Mouse (Mus musculus) testis, adult 2 months (tissue): ENCODE measurements around the gene Cblc. TPM values are rescaled to one million over a fixed set of nuclear protein-coding genes. Genes with fewer than 3 reads are reported as not detected.
"Not testable (repeated sequence)": the region's sequence is repeated elsewhere in the genome, so short reads cannot be mapped to it uniquely, and the experiment has no call there.

Source experiments
- H3K27ac ChIP-seq: fragments of 200-500 bp; 2 replicates; pipeline ENCODE4 v1.5.1; 2012; ENCODE audit warnings: low read depth, low read length; ENCODE audit not compliant: control insufficient read depth, insufficient read depth
- H3K27me3 ChIP-seq: fragments of 200-500 bp; 2 replicates; pipeline ENCODE4 v1.6.1; 2012; ENCODE audit warnings: mild to moderate bottlenecking, low read length, moderate library complexity; ENCODE audit not compliant: control insufficient read depth, insufficient read depth
- H3K36me3 ChIP-seq: fragments of 200-500 bp; 2 replicates; pipeline ENCODE4 v1.6.1; 2012; ENCODE audit warnings: mild to moderate bottlenecking, low read length; ENCODE audit not compliant: control insufficient read depth, insufficient read depth
- H3K4me1 ChIP-seq: fragments of 200-500 bp; 2 replicates; pipeline ENCODE4 v1.6.1; 2012; ENCODE audit warnings: low read length; ENCODE audit not compliant: control insufficient read depth, insufficient read depth
- H3K4me3 ChIP-seq: fragments of 200-500 bp; 2 replicates; pipeline ENCODE4 v1.5.1; 2012; ENCODE audit warnings: low read depth, mild to moderate bottlenecking, low read length, moderate library complexity, mixed read lengths; ENCODE audit not compliant: control insufficient read depth
- CTCF ChIP-seq: fragments of 200-500 bp; IDR thresholded peaks from 2 replicates; pipeline ENCODE4 v1.5.1; 2012; ENCODE audit warnings: low read depth, mild to moderate bottlenecking, inconsistent platforms, low read length, moderate library complexity; ENCODE audit not compliant: control insufficient read depth, insufficient read depth, insufficient replicate concordance
- POLR2A ChIP-seq: fragments of 200-500 bp; IDR thresholded peaks from 2 replicates; pipeline ENCODE4 v1.6.1; 2012; ENCODE audit warnings: low read depth, mild to moderate bottlenecking, inconsistent platforms, low read length, moderate library complexity; ENCODE audit not compliant: control insufficient read depth
- polyA plus RNA-seq: library from polyadenylated mRNA; depleted of rRNA; stranded (reverse); fragments of >200 nt; gene quantifications from 2 replicates; pipeline ENCODE4 v1.2.3, GENCODE M21; 2012

Gene Cblc
- polyA plus RNA-seq, 1 experiment: not detected

DNA sequence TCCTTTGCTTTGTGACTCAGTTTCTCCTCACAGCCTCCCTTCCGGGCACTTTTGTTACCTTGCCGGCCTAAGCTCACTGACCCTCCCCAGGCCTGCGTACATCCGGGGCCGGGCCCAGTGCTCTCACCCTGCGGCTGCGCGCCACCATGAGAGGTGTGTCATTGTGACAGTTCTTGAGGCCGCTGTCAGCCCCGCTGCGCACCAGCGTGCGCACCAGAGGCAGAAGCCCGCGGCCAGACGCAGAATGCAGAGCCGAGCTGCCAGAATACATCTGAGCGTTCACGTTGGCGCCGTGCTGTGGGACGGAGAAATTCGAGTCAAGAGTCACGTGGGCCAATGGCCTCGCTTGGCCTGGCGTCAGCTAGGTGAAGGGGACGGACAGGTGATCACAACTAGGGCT is 12.8 kb upstream of the Cblc start:
- TF ChIP-seq POLR2A: peak; percentile 21; the same call in 1 of the 2 replicates
- TF ChIP-seq CTCF: no peak
- H3K36me3 ChIP-seq: no peaks in the 10 kb centered on the region
- H3K27me3 ChIP-seq: no peaks in the 10 kb centered on the region
- peaks cover 30% of the 10 kb centered on the region for H3K4me1 ChIP-seq
- no peak overlapping the region for H3K27ac ChIP-seq
- H3K4me3 ChIP-seq: peak overlapping the region; percentile 84

DNA sequence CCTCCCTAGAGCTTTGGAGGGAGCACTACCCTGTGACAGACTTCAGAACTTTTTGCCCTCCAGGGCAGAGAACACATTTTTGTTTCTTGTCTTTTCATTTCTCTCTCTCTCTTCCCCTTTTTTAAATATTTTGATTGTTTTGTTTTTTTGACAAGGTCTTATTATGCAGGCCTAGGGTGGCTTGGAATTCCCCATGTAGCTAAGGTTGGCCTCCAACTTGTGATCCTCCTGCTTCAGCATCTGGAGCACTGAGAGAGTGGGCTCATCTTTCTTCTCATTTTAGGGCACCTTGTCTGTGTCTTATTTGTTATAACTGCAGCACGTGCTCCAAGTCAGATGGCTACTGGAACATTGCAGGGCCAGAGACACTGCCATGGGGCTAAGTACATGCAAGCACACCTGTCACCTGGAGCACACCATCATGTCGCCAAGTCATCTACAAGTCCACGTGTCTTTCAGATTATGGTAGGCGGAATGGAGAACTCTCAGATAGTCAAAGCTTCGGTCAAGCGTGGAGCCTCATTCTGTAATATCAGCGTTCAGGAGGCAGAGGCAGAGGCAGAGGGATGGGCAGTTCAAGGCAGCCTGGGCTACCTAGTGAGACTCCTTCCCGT is 9.9 kb upstream of the Cblc start:
- Histone ChIP-seq H3K27ac (no peak overlapping the region), H3K27me3 (no peaks in the 10 kb centered on the region), H3K4me1 (peaks cover 19% of the 10 kb centered on the region), H3K36me3 (no peaks in the 10 kb centered on the region), H3K4me3 (no peak overlapping the region)
- no peak for TF ChIP-seq CTCF
- TF ChIP-seq POLR2A: no peak

- TF ChIP-seq CTCF (peak; percentile 88), POLR2A (no peak)
- no peak overlapping the region for H3K27ac ChIP-seq
- no peak overlapping the region for H3K4me3 ChIP-seq
- no peaks in the 10 kb centered on the region for H3K36me3 ChIP-seq
- no peaks in the 10 kb centered on the region for H3K4me1 ChIP-seq
- no peaks in the 10 kb centered on the region for H3K27me3 ChIP-seq
These were observed 6.4 kb upstream of the Cblc start for GRCm38 (mm10) chr7:19802995-19803394.

GRCm38 (mm10) chr7:19800764-19801163 is 4.2 kb upstream of the Cblc start:
- no peaks in the 10 kb centered on the region for H3K36me3 ChIP-seq
- H3K27me3 ChIP-seq: no peaks in the 10 kb centered on the region; the same call in 1 of the 2 replicates
- H3K4me3 ChIP-seq: no peak overlapping the region
- peaks cover 5% of the 10 kb centered on the region for H3K4me1 ChIP-seq
- H3K27ac ChIP-seq: no peak overlapping the region
- peak; percentile 59; the same call in 1 of the 2 replicates for TF ChIP-seq CTCF
- no peak for TF ChIP-seq POLR2A

GRCm38 (mm10) chr7:19796254-19796653 is 355 bp downstream of the Cblc start:
- Histone ChIP-seq H3K27ac (no peak overlapping the region), H3K36me3 (no peaks in the 10 kb centered on the region), H3K4me1 (peaks cover 5% of the 10 kb centered on the region), H3K27me3 (no peaks in the 10 kb centered on the region; the same call in 1 of the 2 replicates), H3K4me3 (no peak overlapping the region)
- TF ChIP-seq POLR2A (no peak), CTCF (no peak)

GRCm38 (mm10) chr7:19795236-19795635 is 1.4 kb downstream of the Cblc start:
- Histone ChIP-seq H3K27me3 (no peaks in the 10 kb centered on the region; the same call in 1 of the 2 replicates), H3K27ac (no peak overlapping the region), H3K36me3 (no peaks in the 10 kb centered on the region), H3K4me3 (no peak overlapping the region), H3K4me1 (peaks cover 5% of the 10 kb centered on the region)
- TF ChIP-seq POLR2A (no peak), CTCF (no peak)

DNA sequence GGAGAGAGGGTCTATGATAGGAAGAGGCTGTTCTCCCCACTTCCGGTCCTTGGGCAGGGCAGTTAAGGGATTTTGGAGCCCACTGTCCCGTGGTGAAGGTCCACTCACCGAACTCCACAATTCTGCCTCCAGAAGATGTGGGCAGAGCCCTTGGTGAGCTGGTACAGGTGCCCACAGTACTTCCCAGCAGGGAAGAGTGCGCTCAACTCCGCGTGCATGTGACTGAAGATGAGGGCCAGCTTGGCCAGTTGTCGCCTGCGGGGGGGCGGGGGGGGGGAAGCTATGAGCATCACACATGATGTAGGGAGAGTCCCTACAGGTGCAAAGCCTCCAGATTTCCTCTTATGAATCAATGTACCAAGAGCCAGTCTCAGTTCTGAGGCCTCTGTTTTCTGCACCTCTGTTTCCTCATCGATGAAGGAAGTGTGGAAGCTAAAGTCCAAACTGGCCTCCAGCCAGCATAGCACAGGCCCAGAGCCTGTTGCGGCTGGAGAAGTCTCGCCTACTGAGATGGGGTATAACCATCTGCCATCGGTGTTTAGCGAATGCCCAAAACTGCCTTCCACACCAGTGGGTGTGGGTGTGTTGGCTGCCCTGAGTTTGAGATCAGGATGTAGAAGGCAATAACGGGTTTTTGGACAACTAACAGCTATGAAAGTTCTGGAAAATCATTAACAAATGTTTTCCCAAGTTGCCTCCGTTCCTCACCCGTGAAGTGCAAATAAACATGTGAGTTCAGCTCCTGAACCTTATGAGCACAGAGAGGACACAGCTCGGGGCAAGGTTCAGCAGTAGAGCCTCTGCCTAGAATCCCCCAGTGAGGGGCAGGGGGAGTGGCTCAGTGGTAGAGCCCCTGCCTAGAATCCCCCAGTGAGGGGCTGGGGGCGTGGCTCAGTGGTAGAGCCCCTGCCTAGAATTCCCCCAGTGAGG is 3.6 kb downstream of the Cblc start:
- Histone ChIP-seq H3K36me3 (no peaks in the 10 kb centered on the region), H3K27me3 (no peaks in the 10 kb centered on the region; the same call in 1 of the 2 replicates), H3K4me3 (no peak overlapping the region), H3K4me1 (peaks cover 8% of the 10 kb centered on the region), H3K27ac (no peak overlapping the region)
- no peak for TF ChIP-seq POLR2A
- no peak for TF ChIP-seq CTCF

GRCm38 (mm10) chr7:19791504-19791903 is 5.1 kb downstream of the Cblc start:
- H3K27ac ChIP-seq, H3K4me1 ChIP-seq, H3K27me3 ChIP-seq: not testable (repeated sequence)

More at GRCm38 (mm10) chr7:19791504-19791903, 5.1 kb downstream of the Cblc start:
- not testable (repeated sequence) for H3K4me3 ChIP-seq, H3K36me3 ChIP-seq
